9 mouse cellular contexts compared by ENCODE assay signal in genomic region chr3:131886470-131886869, GRCm38 (mm10).
DNase-seq lines count a peak whose midpoint lies in the region; ATAC-seq and TF ChIP-seq lines count a peak whose summit lies in the region.
"Had no signal": no experiment of that assay in that cellular context is flagged by ENCODE, and none has a peak within 500 bp of the region (broad histone marks: within the 10 kb centered on the region; RNA-seq: fewer than 3 reads in every experiment).

No protein-coding gene starts in this region.

- no peak overlapping the region for H3K4me3 ChIP-seq in gastrocnemius, adult 2 months
- no peak overlapping the region for H3K4me3 ChIP-seq in stomach, postnatal 0 days (ENCODE audit: low read depth, low read length)
- H3K4me3 ChIP-seq: megakaryocyte, embryonic 14.5 days had no signal

- H3K4me1 ChIP-seq in stomach, postnatal 0 days (replicated peaks; ENCODE audit: control insufficient read depth, insufficient read depth), result no peaks in the 10 kb centered on the region
- H3K4me1 ChIP-seq: megakaryocyte, embryonic 14.5 days had no signal

- H3K27ac ChIP-seq in gastrocnemius, adult 2 months, result no peak overlapping the region
- H3K27ac ChIP-seq in stomach, postnatal 0 days (replicated peaks), result no peak overlapping the region

- no peaks in the 10 kb centered on the region for H3K36me3 ChIP-seq in stomach, postnatal 0 days (ENCODE audit: control insufficient read depth, insufficient read depth, low read length)

- DNase-seq in gastrocnemius, adult 2 months, result peak; percentile 27
- no peak for DNase-seq in gastrocnemius, adult 18-20 months (ENCODE audit: low spot score)
- peak; percentile 30 for DNase-seq in right cerebral cortex, postnatal 14 days
- no peak for DNase-seq in right cerebral cortex, adult 18-20 months
- peak; percentile 10 for DNase-seq in embryo, embryonic 9.5 days (ENCODE audit: extremely low spot score)
- DNase-seq in stomach, postnatal 0 days (ENCODE audit: low spot score), result peak; percentile 21
- no peak for DNase-seq in ovary, postnatal 14 days (ENCODE audit: low spot score)

- no peaks in the 10 kb centered on the region for H3K27me3 ChIP-seq in stomach, postnatal 0 days (ENCODE audit: control insufficient read depth, insufficient read depth, low read length)
- H3K27me3 ChIP-seq: megakaryocyte, embryonic 14.5 days had no signal

- no peak overlapping the region for H3K9ac ChIP-seq in stomach, postnatal 0 days (ENCODE audit: low read length)

- 89% methylated on average over 5 of the region's 5 CpGs for WGBS in stomach, postnatal 0 days

- ATAC-seq in stomach, postnatal 0 days (ENCODE audit: low FRiP score, low TSS enrichment), result no peak
- no peak for ATAC-seq in erythroid progenitor cell, adult 5-6 weeks (replicated peaks; ENCODE audit: low FRiP score, poor library complexity, severe bottlenecking)

- H3K9me3 ChIP-seq in stomach, postnatal 0 days (ENCODE audit: control insufficient read depth, low read length), result no peaks in the 10 kb centered on the region

- H3K4me2 ChIP-seq in stomach, postnatal 0 days (replicated peaks; ENCODE audit: low read depth), result no peak overlapping the region

- TF ChIP-seq EP300 in stomach, postnatal 0 days (optimal IDR thresholded peaks at IDR 0.05), result no peak

- intact Hi-C loops in gastrocnemius, adult 2 months (cut with DNase I), result loop anchor here (10.0 kb wide), 1 partner anchor 292 kb away; no protein-coding TSS in a partner anchor

- TF ChIP-seq CTCF in gastrocnemius, adult 2 months (IDR thresholded peaks at IDR 0.05), result peak; percentile 66
- peak; percentile 67 for TF ChIP-seq CTCF in stomach, postnatal 0 days (IDR thresholded peaks at IDR 0.05; ENCODE audit: low read depth)

Comparison
In these comparisons a context has a peak if more than half of its experiments do, and no peak if none do; other contexts are left out.
1. DNase-seq: peak in gastrocnemius, adult 2 months (single experiment), right cerebral cortex, postnatal 14 days (single experiment), embryo, embryonic 9.5 days (single experiment) and stomach, postnatal 0 days (single experiment); none in gastrocnemius, adult 18-20 months (single experiment), right cerebral cortex, adult 18-20 months (single experiment) and ovary, postnatal 14 days (single experiment).